Mouse (Mus musculus): Measurements from ENCODE around the gene Mical3.
"Not testable (repeated sequence)": the region's sequence is repeated elsewhere in the genome, so short reads cannot be mapped to it uniquely, and the experiment has no call there.

GRCm38 (mm10) chr6:120907876-120908597 lies 222.8 kb downstream of the Mical3 start:
- TF ChIP-seq CTCF, EP300 (IDR thresholded peaks at IDR 0.05; ENCODE audit: low read depth): not testable (repeated sequence)

Measured in heart, postnatal 0 days (tissue).